Mouse (Mus musculus): ENCODE results near the gene Ghitm. TPM values are rescaled to one million over a fixed set of nuclear protein-coding genes. Genes with fewer than 3 reads are reported as not detected.

Gene Ghitm
- total and polyA plus RNA-seq, 3 experiments = 14.0 to 201 (median 188) TPM

GRCm38 (mm10) chr14:37109460-37109859 is 25.6 kb downstream of the Ghitm start:
- TF ChIP-seq CTCF (IDR thresholded peaks at IDR 0.05; ENCODE audit: low read depth, low read length) (no peak), TAL1 (conservative IDR thresholded peaks at IDR 0.05; ENCODE audit: low read depth, low read length) (no peak), GATA2 (IDR thresholded peaks at IDR 0.05; ENCODE audit: borderline replicate concordance, low read depth, low read length) (no peak)
- no peaks in the 10 kb centered on the region for H3K4me1 ChIP-seq (ENCODE audit: insufficient read depth, low read depth, low read length)
- no peak for ATAC-seq (ENCODE audit: extremely low read depth, insufficient number of reproducible peaks, low FRiP score, poor library complexity, severe bottlenecking)
- H3K9me3 ChIP-seq (replicated peaks) = no peaks in the 10 kb centered on the region
- no peaks in the 10 kb centered on the region for H3K36me3 ChIP-seq (replicated peaks)
- H3K4me3 ChIP-seq (ENCODE audit: low read depth, low read length) = no peak overlapping the region
- peaks cover 13% of the 10 kb centered on the region; the same call in 1 of the 2 replicates for H3K27me3 ChIP-seq (ENCODE audit: insufficient read depth, low read length)
- DNase-seq (ENCODE audit: low spot score) = no peak

- Histone ChIP-seq H3K9me3 (replicated peaks) (no peaks in the 10 kb centered on the region), H3K4me3 (ENCODE audit: low read depth, low read length) (no peak overlapping the region), H3K4me1 (ENCODE audit: insufficient read depth, low read depth, low read length) (no peaks in the 10 kb centered on the region), H3K27me3 (ENCODE audit: insufficient read depth, low read length) (peaks cover 10% of the 10 kb centered on the region; the same call in 1 of the 2 replicates), H3K36me3 (replicated peaks) (no peaks in the 10 kb centered on the region)
- no peak for DNase-seq (ENCODE audit: low spot score)
- ATAC-seq (ENCODE audit: extremely low read depth, insufficient number of reproducible peaks, low FRiP score, poor library complexity, severe bottlenecking) = no peak
- TF ChIP-seq GATA1 (IDR thresholded peaks at IDR 0.05; ENCODE audit: borderline replicate concordance, low read length) (no peak), GATA2 (IDR thresholded peaks at IDR 0.05; ENCODE audit: borderline replicate concordance, low read depth, low read length) (no peak), POLR2AphosphoS5 (IDR thresholded peaks at IDR 0.05; ENCODE audit: insufficient replicate concordance, low read depth, low read length) (no peak), CTCF (IDR thresholded peaks at IDR 0.05; ENCODE audit: low read depth, low read length) (no peak), TAL1 (conservative IDR thresholded peaks at IDR 0.05; ENCODE audit: low read depth, low read length) (no peak)
Measured at GRCm38 (mm10) chr14:37105846-37106245, 29.2 kb downstream of the Ghitm start.

GRCm38 (mm10) chr14:37104747-37105146 is 30.3 kb downstream of the Ghitm start:
- H3K4me3 ChIP-seq (ENCODE audit: low read depth, low read length) = no peak overlapping the region
- peaks cover 5% of the 10 kb centered on the region; the same call in 1 of the 2 replicates for H3K27me3 ChIP-seq (ENCODE audit: insufficient read depth, low read length)
- no peaks in the 10 kb centered on the region for H3K36me3 ChIP-seq (replicated peaks)
- no peak for ATAC-seq (ENCODE audit: extremely low read depth, insufficient number of reproducible peaks, low FRiP score, poor library complexity, severe bottlenecking)
- no peak for DNase-seq (ENCODE audit: low spot score)
- no peaks in the 10 kb centered on the region for H3K9me3 ChIP-seq (replicated peaks)
- no peaks in the 10 kb centered on the region for H3K4me1 ChIP-seq (ENCODE audit: insufficient read depth, low read depth, low read length)
- TF ChIP-seq TAL1 (conservative IDR thresholded peaks at IDR 0.05; ENCODE audit: low read depth, low read length) = no peak
- TF ChIP-seq POLR2AphosphoS5 (IDR thresholded peaks at IDR 0.05; ENCODE audit: insufficient replicate concordance, low read depth, low read length) = no peak
- no peak for TF ChIP-seq GATA1 (IDR thresholded peaks at IDR 0.05; ENCODE audit: borderline replicate concordance, low read length)
- TF ChIP-seq GATA2 (IDR thresholded peaks at IDR 0.05; ENCODE audit: borderline replicate concordance, low read depth, low read length) = no peak
- TF ChIP-seq CTCF (IDR thresholded peaks at IDR 0.05; ENCODE audit: low read depth, low read length) = no peak

GRCm38 (mm10) chr14:37102484-37102883 is 32.6 kb downstream of the Ghitm start:
- no peaks in the 10 kb centered on the region for H3K9me3 ChIP-seq (replicated peaks)
- DNase-seq (ENCODE audit: low spot score) (no peak), ATAC-seq (ENCODE audit: extremely low read depth, insufficient number of reproducible peaks, low FRiP score, poor library complexity, severe bottlenecking) (no peak)
- H3K4me3 ChIP-seq (ENCODE audit: low read depth, low read length) = no peak overlapping the region
- H3K4me1 ChIP-seq (ENCODE audit: insufficient read depth, low read depth, low read length) = no peaks in the 10 kb centered on the region
- no peaks in the 10 kb centered on the region for H3K36me3 ChIP-seq (replicated peaks)
- TF ChIP-seq GATA2 (IDR thresholded peaks at IDR 0.05; ENCODE audit: borderline replicate concordance, low read depth, low read length) (no peak), TAL1 (conservative IDR thresholded peaks at IDR 0.05; ENCODE audit: low read depth, low read length) (no peak), GATA1 (IDR thresholded peaks at IDR 0.05; ENCODE audit: borderline replicate concordance, low read length) (no peak), CTCF (IDR thresholded peaks at IDR 0.05; ENCODE audit: low read depth, low read length) (no peak), POLR2AphosphoS5 (IDR thresholded peaks at IDR 0.05; ENCODE audit: insufficient replicate concordance, low read depth, low read length) (no peak)
- H3K27me3 ChIP-seq (ENCODE audit: insufficient read depth, low read length) = peaks cover 10% of the 10 kb centered on the region; the same call in 1 of the 2 replicates

- DNase-seq (ENCODE audit: low spot score) (no peak), ATAC-seq (ENCODE audit: extremely low read depth, insufficient number of reproducible peaks, low FRiP score, poor library complexity, severe bottlenecking) (no peak)
- Histone ChIP-seq H3K4me1 (ENCODE audit: insufficient read depth, low read depth, low read length) (no peaks in the 10 kb centered on the region), H3K9me3 (replicated peaks) (no peaks in the 10 kb centered on the region), H3K36me3 (replicated peaks) (no peaks in the 10 kb centered on the region), H3K27me3 (ENCODE audit: insufficient read depth, low read length) (peaks cover 14% of the 10 kb centered on the region; the same call in 1 of the 2 replicates), H3K4me3 (ENCODE audit: low read depth, low read length) (no peak overlapping the region)
- TF ChIP-seq GATA1 (IDR thresholded peaks at IDR 0.05; ENCODE audit: borderline replicate concordance, low read length) (no peak), GATA2 (IDR thresholded peaks at IDR 0.05; ENCODE audit: borderline replicate concordance, low read depth, low read length) (no peak), CTCF (IDR thresholded peaks at IDR 0.05; ENCODE audit: low read depth, low read length) (no peak), TAL1 (conservative IDR thresholded peaks at IDR 0.05; ENCODE audit: low read depth, low read length) (no peak), POLR2AphosphoS5 (IDR thresholded peaks at IDR 0.05; ENCODE audit: insufficient replicate concordance, low read depth, low read length) (no peak)
Measured at GRCm38 (mm10) chr14:37101531-37101930, 33.5 kb downstream of the Ghitm start.

- Histone ChIP-seq H3K9me3 (replicated peaks) (no peaks in the 10 kb centered on the region), H3K4me1 (ENCODE audit: insufficient read depth, low read depth, low read length) (no peaks in the 10 kb centered on the region), H3K36me3 (replicated peaks) (no peaks in the 10 kb centered on the region), H3K4me3 (ENCODE audit: low read depth, low read length) (no peak within 1 kb of the TSS), H3K27me3 (ENCODE audit: insufficient read depth, low read length) (peaks cover 14% of the 10 kb centered on the region; the same call in 1 of the 2 replicates)
- TF ChIP-seq POLR2AphosphoS5 (IDR thresholded peaks at IDR 0.05; ENCODE audit: insufficient replicate concordance, low read depth, low read length) = no peak
- ATAC-seq (ENCODE audit: extremely low read depth, insufficient number of reproducible peaks, low FRiP score, poor library complexity, severe bottlenecking) (no peak), DNase-seq (ENCODE audit: low spot score) (no peak)
Measured at GRCm38 (mm10) chr14:37097956-37098530, 37.0 kb downstream of the Ghitm start, which contains the start of gene Cdhr1. Cdhr1 (minus strand) TSS chr14:37098347.
